Mouse (Mus musculus): Measurements from ENCODE around the gene Golim4. TPM values are rescaled to one million over a fixed set of nuclear protein-coding genes. Genes with fewer than 3 reads are reported as not detected.

The Golim4 gene
- polyA plus RNA-seq, 1 experiment, result 19.0 TPM

DNA sequence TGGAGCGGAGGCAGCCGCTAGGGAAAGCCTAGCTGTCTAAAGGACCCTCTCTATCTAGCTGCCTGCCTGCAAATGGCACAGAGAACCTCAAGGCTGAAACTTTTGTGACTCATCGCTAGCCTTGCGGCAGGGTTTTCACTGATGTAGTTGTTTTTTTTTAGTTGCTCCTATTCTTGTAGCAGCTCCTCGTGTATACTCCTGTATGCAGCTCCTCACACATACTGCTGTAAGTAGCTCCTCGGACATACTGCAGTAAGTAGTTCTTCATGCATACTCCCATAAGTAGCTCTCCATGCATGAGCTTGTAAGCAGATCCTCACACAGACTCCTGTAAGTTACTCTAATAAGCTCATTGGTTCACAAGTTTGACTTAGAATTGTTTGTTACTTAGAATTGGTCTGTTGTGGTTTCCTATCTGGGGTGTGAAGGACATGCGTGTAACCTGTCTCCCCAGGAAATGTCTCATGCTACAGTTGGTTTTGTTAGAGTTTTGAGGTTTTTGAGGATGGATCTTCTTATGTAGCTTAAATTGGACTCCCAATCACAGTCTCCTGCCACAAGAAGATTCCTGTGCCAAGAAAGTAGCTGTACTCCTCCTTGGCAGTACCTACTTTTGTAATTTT, 26.7 kb downstream of the Golim4 start:
- DNase-seq (ENCODE audit: low read depth, low spot score), result no peak
- 89% methylated on average over 7 of the region's 7 CpGs for WGBS

DNA sequence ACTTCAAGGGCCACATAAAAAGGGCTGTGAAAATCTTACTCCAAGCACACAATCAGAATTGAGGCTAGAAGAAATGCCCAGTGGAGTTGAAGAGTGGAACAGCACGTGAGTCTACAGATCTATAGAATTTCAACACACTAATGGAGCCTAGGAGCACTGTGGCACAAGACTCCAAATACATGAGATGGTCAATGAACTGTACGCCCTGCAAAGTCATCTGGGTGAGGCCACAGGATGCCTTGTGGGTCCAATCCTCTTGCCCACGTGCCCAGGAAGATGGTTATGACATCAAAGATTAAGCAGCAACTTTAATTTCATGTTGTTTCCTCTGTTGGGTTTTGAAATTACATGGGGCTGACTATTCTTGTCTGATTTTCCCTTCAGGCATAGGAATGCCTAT, 30.4 kb downstream of the Golim4 start:
- 76% methylated on average over 3 of the region's 3 CpGs for WGBS
- no peak for DNase-seq (ENCODE audit: low read depth, low spot score)

GRCm38 (mm10) chr3:75925123-75925522, 31.6 kb downstream of the Golim4 start:
- 88% methylated on average over 2 of the region's 2 CpGs for WGBS
- DNase-seq (ENCODE audit: low read depth, low spot score), result no peak

GRCm38 (mm10) chr3:75917770-75918503, 38.8 kb downstream of the Golim4 start:
- no peak for DNase-seq (ENCODE audit: low read depth, low spot score)
- 85% methylated on average over 17 of the region's 17 CpGs for WGBS

DNA sequence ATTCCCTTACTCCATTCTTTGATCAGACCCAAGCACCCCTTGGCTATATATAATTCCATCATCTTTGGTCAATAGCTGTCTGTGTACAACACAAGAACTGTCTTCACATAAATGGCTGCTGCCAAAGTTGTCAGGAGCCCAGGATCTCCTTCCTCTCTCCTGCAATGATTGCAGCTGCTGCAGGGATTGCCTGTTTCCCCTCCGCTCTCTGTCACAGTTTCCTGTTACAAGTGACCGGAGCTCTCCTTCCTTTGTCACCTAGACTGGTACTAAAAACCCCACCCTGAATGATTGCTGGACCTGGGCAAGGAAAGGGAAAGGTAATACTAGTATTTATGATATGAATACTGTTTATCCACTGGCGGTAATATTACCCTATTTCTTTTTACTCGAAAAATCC, 44.0 kb downstream of the Golim4 start:
- no peak for DNase-seq (ENCODE audit: low read depth, low spot score)
- 29% methylated on average over 4 of the region's 4 CpGs for WGBS

DNA sequence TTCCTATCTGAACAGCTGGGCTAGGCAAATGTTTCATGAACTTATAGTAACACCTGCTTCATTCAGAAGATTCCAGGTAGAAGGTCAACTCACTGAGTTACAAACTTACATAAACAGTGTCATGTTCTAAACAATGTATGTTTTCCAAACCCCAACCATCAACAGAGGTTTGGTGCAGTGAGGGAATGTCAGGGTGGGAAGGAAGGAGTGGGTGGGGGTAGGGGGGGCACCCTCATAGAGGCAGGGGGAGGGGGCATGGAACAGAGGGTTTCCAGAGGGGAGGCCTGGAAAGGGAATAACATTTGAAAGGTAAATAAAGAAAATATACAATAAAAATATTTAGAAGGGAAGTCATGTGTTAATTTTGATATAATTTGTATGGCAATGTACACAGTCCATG, 46.0 kb downstream of the Golim4 start:
- no peak for DNase-seq (ENCODE audit: low read depth, low spot score)

DNA sequence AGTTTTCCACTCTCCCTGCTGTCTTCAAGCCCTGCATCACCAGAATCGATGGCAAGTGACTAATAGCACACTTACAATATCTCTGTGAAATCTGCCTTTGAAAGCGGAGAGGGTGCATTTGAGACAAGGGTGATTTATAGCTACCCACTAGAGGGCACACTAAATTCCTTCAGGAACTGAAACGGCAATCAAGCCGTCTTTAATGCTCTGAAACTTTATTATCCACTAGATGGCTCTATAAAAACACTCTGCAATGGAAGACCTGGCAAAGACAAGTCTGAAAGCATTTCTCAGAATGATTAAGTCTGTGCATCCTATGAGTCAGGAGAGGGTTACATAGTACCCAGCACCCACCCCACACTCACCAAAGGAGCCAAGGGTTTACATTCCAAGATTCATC, 46.5 kb downstream of the Golim4 start:
- WGBS, result 5% methylated on average over 4 of the region's 4 CpGs
- peak; percentile 48 for DNase-seq (ENCODE audit: low read depth, low spot score)

DNA sequence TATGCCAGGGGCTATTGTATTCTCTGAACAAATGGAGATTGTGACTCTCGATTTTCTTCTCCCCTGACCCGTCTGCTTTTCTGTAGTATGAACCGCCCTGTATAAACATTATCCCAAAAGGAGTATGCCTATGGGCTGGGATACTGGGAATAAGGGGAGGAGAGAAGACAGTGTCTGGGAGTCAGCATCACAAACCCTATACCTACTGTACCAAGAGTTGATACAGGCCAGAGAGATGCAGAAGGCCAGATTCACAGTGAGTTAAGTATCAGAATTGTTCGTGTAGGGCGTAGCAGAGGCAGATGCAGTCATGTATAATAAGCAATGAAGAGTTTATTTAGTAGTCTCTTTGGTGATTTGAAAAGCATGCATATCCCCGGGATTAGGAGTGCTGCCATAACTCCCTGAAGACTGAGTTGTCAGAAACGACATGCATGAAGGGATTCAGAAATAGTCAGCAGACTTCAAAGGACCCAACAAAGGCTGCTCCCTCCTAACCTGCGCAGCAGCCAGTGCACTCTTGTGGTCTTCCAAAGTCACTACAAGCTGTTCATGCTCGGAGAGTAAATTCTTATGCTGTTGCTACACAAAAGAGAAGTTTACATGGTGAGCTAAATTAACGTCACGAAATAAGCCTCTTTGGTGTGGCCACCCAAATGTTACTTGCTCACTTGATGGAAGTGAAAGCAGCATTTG, 54.7 kb downstream of the Golim4 start:
- no peak for DNase-seq (ENCODE audit: low read depth, low spot score)
- WGBS, result 75% methylated on average over 11 of the region's 11 CpGs

DNA sequence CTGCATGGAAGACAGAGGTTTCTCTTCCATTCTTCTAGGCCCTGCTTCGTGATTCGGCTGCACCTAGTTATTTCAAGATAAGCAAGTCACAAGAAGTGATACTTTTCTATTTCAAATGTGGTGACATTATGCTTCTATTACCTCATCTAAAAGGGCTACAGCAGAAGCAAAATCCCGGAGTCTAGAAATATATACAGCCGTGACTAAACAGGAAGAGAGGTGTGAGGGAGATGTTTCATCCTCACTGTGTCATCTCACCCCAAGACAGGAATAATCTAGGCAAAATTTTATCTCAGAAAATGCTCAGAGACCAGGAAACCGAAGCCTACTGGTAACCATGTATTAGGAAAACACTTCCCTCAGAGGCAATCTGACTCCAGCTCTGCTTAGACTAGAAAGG, 61.7 kb downstream of the Golim4 start:
- WGBS, result 90% methylated on average over 5 of the region's 5 CpGs
- no peak for DNase-seq (ENCODE audit: low read depth, low spot score)

DNA sequence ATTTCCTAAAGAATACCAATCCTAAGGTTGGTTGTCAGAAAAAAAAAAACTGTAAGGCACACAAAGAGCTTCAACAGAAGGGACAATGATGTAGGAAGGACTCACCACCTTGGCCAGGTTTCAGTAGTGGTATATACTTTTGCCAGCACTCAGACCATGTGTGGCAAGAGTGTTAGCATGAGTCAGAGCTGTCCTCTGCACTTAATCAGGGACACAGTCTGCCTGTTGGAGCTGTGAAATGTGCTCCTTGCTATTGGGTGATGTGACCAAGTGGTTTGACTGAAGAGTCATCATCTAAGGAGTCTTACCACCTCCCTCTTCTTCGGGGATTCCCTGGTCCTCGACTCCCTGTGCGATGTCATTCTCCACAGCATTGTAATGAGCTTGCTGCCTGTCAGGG, 65.2 kb downstream of the Golim4 start:
- 86% methylated on average over 3 of the region's 3 CpGs for WGBS

DNA sequence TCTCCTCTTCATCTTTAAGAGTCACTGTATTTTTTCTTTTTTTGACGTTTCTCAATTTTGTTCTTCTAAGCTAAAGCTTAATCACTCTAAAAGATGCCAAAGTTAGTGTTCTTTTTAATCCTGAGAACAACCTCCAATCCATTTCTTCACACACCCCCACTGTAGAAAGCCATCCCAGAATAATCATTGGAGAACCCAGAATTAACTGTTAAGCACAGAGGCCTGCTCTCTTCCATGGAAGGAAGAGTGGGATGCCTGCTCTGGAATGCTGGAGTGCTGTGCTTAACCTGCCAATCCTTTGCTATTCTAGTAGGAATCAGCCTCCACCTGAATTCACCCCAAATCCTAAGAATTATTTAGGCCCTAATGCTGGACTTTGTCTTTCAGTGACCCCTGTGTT, 67.4 kb downstream of the Golim4 start:
- DNase-seq (ENCODE audit: low read depth, low spot score), result no peak
- WGBS, result 83% methylated on average over 1 of the region's 1 CpGs

More for the DNA sequence above, 65.2 kb downstream of the Golim4 start:
- DNase-seq (ENCODE audit: low read depth, low spot score), result no peak

DNA sequence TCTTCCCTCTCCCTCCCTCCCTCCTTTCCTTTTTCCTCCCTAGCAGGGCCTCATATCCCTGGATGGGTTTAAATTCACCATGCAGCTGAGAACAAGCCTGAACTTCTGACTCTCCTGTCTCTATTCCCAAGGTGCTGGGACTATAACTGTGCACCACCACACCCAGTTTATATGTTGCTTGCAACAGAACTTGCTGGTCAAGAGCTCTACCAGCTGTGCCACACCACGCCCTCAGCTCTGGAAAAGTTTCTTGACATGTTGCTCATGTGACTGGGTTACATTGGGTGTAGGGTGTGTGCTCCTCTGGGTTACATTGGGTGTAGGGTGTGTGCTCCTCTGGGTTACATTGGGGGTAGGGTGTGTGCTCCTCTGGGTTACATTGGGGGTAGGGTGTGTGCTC, 75.2 kb downstream of the Golim4 start:
- DNase-seq (ENCODE audit: low read depth, low spot score), result peak; percentile 38
- 44% methylated on average over 1 of the region's 1 CpGs for WGBS

- DNase-seq (ENCODE audit: low read depth, low spot score), result no peak
- 95% methylated on average over 2 of the region's 2 CpGs for WGBS
These were observed 77.5 kb downstream of the Golim4 start for GRCm38 (mm10) chr3:75879269-75879668.

DNA sequence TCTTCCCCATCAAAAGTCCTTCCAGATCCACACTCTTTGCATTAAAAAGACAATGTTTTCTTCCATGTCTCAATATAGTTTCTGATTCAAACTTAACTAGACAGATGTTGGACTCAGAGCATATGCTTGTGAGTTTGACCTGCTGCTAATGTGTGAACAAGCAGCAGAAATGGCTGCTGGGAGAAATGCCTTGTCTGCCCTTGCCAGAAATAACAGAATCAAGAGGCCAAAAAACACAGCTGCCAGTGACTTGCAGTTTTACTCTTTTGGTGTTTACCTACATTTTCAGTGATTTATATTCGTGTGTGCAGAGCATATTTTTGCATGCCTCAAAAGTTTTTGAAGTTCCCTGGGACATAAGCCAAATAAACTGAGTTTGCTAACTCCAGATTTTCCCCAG, 87.9 kb downstream of the Golim4 start:
- DNase-seq (ENCODE audit: low read depth, low spot score), result no peak
- 14% methylated on average over 1 of the region's 1 CpGs for WGBS

- WGBS, result 21% methylated on average over 2 of the region's 2 CpGs
- no peak for DNase-seq (ENCODE audit: low read depth, low spot score)
These were observed 92.5 kb downstream of the Golim4 start for GRCm38 (mm10) chr3:75864203-75864602.

DNA sequence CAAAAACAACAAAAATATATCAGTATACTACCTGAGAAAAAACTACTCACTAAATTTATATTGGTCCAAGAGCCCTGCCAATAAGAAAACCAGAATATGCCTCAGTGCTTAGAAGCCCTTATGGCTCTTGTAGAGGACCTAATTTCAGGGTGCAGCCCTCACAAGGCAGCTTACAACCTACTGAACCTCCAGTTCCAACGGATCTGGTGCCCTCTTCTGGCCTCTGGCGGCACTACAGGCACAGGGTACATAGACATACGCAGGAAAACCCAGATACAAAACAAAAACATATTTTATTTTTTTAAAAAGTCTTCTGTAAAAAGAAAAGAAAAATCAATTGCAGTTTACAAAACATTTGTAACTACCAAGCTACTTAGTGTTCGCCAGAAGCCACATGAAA, 95.1 kb downstream of the Golim4 start:
- no peak for DNase-seq (ENCODE audit: low read depth, low spot score)

GRCm38 (mm10) chr3:75860760-75861159, 96.0 kb downstream of the Golim4 start:
- no peak for DNase-seq (ENCODE audit: low read depth, low spot score)
- WGBS, result 54% methylated on average over 12 of the region's 12 CpGs

More for the DNA sequence above, 95.1 kb downstream of the Golim4 start:
- 31% methylated on average over 4 of the region's 4 CpGs for WGBS

- WGBS, result 63% methylated on average over 5 of the region's 5 CpGs
- no peak for DNase-seq (ENCODE audit: low read depth, low spot score)
These were observed 121.3 kb downstream of the Golim4 start for GRCm38 (mm10) chr3:75835286-75835967.

DNA sequence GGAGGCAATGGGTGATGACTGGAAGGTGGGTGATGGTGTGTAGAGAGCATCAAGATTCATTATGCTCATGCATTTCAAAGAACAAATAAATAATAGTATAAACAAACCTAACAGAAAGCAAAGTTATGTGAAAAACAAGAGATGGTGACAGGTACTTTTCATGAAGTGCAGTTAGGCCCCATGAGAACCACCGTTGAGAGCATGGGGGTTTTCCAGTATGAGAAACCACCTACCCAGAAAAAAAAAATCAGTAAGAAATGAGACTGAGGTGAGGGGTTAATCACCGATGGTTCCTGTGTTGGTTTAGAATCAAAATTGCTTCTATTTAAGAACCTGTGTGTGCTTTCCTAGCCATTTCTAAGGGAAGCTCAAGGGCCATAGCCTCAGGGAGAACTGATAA, 121.9 kb downstream of the Golim4 start:
- 79% methylated on average over 2 of the region's 2 CpGs for WGBS
- DNase-seq (ENCODE audit: low read depth, low spot score), result no peak
